Mouse (Mus musculus) lung, adult 2 months (tissue): ENCODE measurements around the gene Trmt13.

Experiments
- CTCF ChIP-seq: fragments of 200-500 bp; IDR thresholded peaks from 2 replicates; pipeline ENCODE4 v1.5.1; 2011; ENCODE audit warnings: mild to moderate bottlenecking, low read length, control low read depth; ENCODE audit not compliant: insufficient read depth
- POLR2A ChIP-seq: fragments of 200-500 bp; IDR thresholded peaks from 2 replicates; pipeline ENCODE4 v1.6.1; 2011; ENCODE audit warnings: low read depth, mild to moderate bottlenecking, control low read depth, low read length, borderline replicate concordance; ENCODE audit errors: extremely low read depth

DNA sequence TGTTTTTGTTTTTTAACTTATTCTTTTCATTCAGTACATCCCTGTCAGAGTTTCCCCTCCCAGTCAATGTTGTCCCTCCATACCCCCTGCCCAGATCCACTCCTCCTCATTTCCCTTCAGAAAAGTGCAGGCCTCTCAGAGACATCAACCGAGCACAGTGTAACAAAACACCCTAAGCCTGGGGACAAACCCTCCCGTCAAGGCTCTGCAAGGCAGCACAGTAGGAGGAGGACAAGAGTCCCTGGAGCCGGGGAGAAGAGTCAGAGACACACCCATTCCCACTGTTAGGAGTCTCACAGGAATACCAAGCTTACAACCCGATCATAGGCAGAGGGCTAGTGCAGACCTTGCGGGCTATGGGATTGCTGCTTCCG lies 77.2 kb downstream of the Trmt13 start:
- no peak for TF ChIP-seq CTCF
- no peak for TF ChIP-seq POLR2A
